Comparison of ENCODE assay signal across 1 mouse cellular context in genomic region chr11:102219994-102220346, GRCm38 (mm10).
TF ChIP-seq lines count a peak whose summit lies in the region.

No protein-coding gene starts in this region.

TF ChIP-seq in CH12.LX, 34 proteins besides CTCF, POLR2A, EP300 and RAD21:
- TF ChIP-seq POLR2AphosphoS2 (IDR thresholded peaks at IDR 0.05; ENCODE audit: low read depth, low read length) (no peak), MXI1 (IDR thresholded peaks at IDR 0.05; ENCODE audit: low read depth, low read length) (no peak), MEF2A (IDR thresholded peaks at IDR 0.05; ENCODE audit: borderline replicate concordance, low read depth, low read length) (peak; percentile 75; the same call in 1 of the 2 replicates), CHD1 (IDR thresholded peaks at IDR 0.05; ENCODE audit: low read depth, low read length) (no peak), NELFE (IDR thresholded peaks at IDR 0.05; ENCODE audit: low read depth, low read length) (no peak), JUN (IDR thresholded peaks at IDR 0.05; ENCODE audit: insufficient read depth, low read depth, low read length) (no peak), JUND (conservative IDR thresholded peaks at IDR 0.05; ENCODE audit: low read depth, low read length) (no peak), TBP (conservative IDR thresholded peaks at IDR 0.05; ENCODE audit: low read depth, low read length) (0 out of 2 replicates have a peak, but pooled peaks have one; percentile 13)
